Mouse (Mus musculus): ENCODE results near the gene Hsd17b11. TPM values are rescaled to one million over a fixed set of nuclear protein-coding genes. Genes with fewer than 3 reads are reported as not detected.
A peak's percentile ranks its signal among the peaks of the same experiment; 100 is the strongest.
"Not testable (repeated sequence)": the region's sequence is repeated elsewhere in the genome, so short reads cannot be mapped to it uniquely, and the experiment has no call there.

The Hsd17b11 gene
- total and polyA plus RNA-seq, 2 experiments from 2014 or later = 4.7 to 16.4 TPM

- TF ChIP-seq CTCF (IDR thresholded peaks at IDR 0.05) = no peak
- Histone ChIP-seq H3K36me3 (ENCODE audit: insufficient read depth, low read length) (no peaks in the 10 kb centered on the region), H3K4me2 (ENCODE audit: low read depth, low read length, poor library complexity, severe bottlenecking) (no peak overlapping the region), H3K9ac (replicated peaks; ENCODE audit: low read length, poor library complexity, severe bottlenecking) (no peak overlapping the region), H3K4me3 (ENCODE audit: low read depth, low read length) (no peak overlapping the region), H3K27me3 (ENCODE audit: insufficient read depth, low read length) (no peaks in the 10 kb centered on the region), H3K9me3 (ENCODE audit: low read length) (no peaks in the 10 kb centered on the region), H3K4me1 (ENCODE audit: insufficient read depth, low read length) (0 out of 2 replicates have a peak, but pooled peaks cover 4% of the 10 kb centered on the region), H3K27ac (ENCODE audit: low read depth, low read length) (no peak overlapping the region)
- WGBS = 48% methylated on average over 17 of the region's 17 CpGs
- DNase-seq (ENCODE audit: low spot score) (no peak), ATAC-seq (ENCODE audit: low FRiP score) (no peak)
Observed at GRCm38 (mm10) chr5:104025245-104025854, 3.6 kb upstream of the Hsd17b11 start.

GRCm38 (mm10) chr5:104024762-104025161, 3.0 kb upstream of the Hsd17b11 start:
- Histone ChIP-seq H3K27ac (ENCODE audit: low read depth, low read length) (no peak overlapping the region), H3K9me3 (ENCODE audit: low read length) (no peaks in the 10 kb centered on the region), H3K9ac (replicated peaks; ENCODE audit: low read length, poor library complexity, severe bottlenecking) (no peak overlapping the region), H3K4me2 (ENCODE audit: low read depth, low read length, poor library complexity, severe bottlenecking) (no peak overlapping the region), H3K36me3 (ENCODE audit: insufficient read depth, low read length) (no peaks in the 10 kb centered on the region), H3K4me1 (ENCODE audit: insufficient read depth, low read length) (0 out of 2 replicates have a peak, but pooled peaks cover 4% of the 10 kb centered on the region), H3K27me3 (ENCODE audit: insufficient read depth, low read length) (no peaks in the 10 kb centered on the region), H3K4me3 (ENCODE audit: low read depth, low read length) (no peak overlapping the region)
- ATAC-seq (ENCODE audit: low FRiP score) = no peak
- 81% methylated on average over 11 of the region's 11 CpGs for WGBS
- DNase-seq (ENCODE audit: low spot score) = no peak
- no peak for TF ChIP-seq CTCF (IDR thresholded peaks at IDR 0.05)

- not testable (repeated sequence) for H3K27ac ChIP-seq (ENCODE audit: low read depth, low read length); H3K4me3 ChIP-seq (ENCODE audit: low read depth, low read length); H3K4me1 ChIP-seq (ENCODE audit: insufficient read depth, low read length); H3K9ac ChIP-seq (replicated peaks; ENCODE audit: low read length, poor library complexity, severe bottlenecking); ATAC-seq (ENCODE audit: low FRiP score); H3K36me3 ChIP-seq (ENCODE audit: insufficient read depth, low read length); H3K27me3 ChIP-seq (ENCODE audit: insufficient read depth, low read length); H3K9me3 ChIP-seq (ENCODE audit: low read length); DNase-seq (ENCODE audit: low spot score); H3K4me2 ChIP-seq (ENCODE audit: low read depth, low read length, poor library complexity, severe bottlenecking)
- WGBS = 86% methylated on average over 5 of the region's 5 CpGs
Observed at GRCm38 (mm10) chr5:104024193-104024592, 2.5 kb upstream of the Hsd17b11 start.

GRCm38 (mm10) chr5:104023289-104024020, 1.7 kb upstream of the Hsd17b11 start:
- ATAC-seq (ENCODE audit: low FRiP score) (no peak), DNase-seq (ENCODE audit: low spot score) (no peak)
- H3K27ac ChIP-seq (ENCODE audit: low read depth, low read length) = no peak overlapping the region
- H3K9me3 ChIP-seq (ENCODE audit: low read length) = no peaks in the 10 kb centered on the region
- no peaks in the 10 kb centered on the region for H3K36me3 ChIP-seq (ENCODE audit: insufficient read depth, low read length)
- WGBS = 72% methylated on average over 8 of the region's 8 CpGs
- no peak overlapping the region for H3K4me2 ChIP-seq (ENCODE audit: low read depth, low read length, poor library complexity, severe bottlenecking)
- H3K27me3 ChIP-seq (ENCODE audit: insufficient read depth, low read length) = no peaks in the 10 kb centered on the region
- 0 out of 2 replicates have a peak, but pooled peaks cover 4% of the 10 kb centered on the region for H3K4me1 ChIP-seq (ENCODE audit: insufficient read depth, low read length)
- TF ChIP-seq CTCF (IDR thresholded peaks at IDR 0.05) = no peak
- H3K4me3 ChIP-seq (ENCODE audit: low read depth, low read length) = no peak overlapping the region
- no peak overlapping the region for H3K9ac ChIP-seq (replicated peaks; ENCODE audit: low read length, poor library complexity, severe bottlenecking)

GRCm38 (mm10) chr5:104022558-104022957, 839 bp upstream of the Hsd17b11 start:
- peak overlapping the region; percentile 53 for H3K4me3 ChIP-seq (ENCODE audit: low read depth, low read length)
- H3K27me3 ChIP-seq (ENCODE audit: insufficient read depth, low read length) = no peaks in the 10 kb centered on the region
- H3K9me3 ChIP-seq (ENCODE audit: low read length) = no peaks in the 10 kb centered on the region
- H3K4me1 ChIP-seq (ENCODE audit: insufficient read depth, low read length) = 0 out of 2 replicates have a peak, but pooled peaks cover 4% of the 10 kb centered on the region
- H3K27ac ChIP-seq (ENCODE audit: low read depth, low read length) = no peak overlapping the region
- peak overlapping the region; percentile 90 for H3K4me2 ChIP-seq (ENCODE audit: low read depth, low read length, poor library complexity, severe bottlenecking)
- no peak for TF ChIP-seq CTCF (IDR thresholded peaks at IDR 0.05)
- DNase-seq (ENCODE audit: low spot score) (no peak), ATAC-seq (ENCODE audit: low FRiP score) (no peak)
- peak overlapping the region; percentile 64; the same call in 1 of the 2 replicates for H3K9ac ChIP-seq (replicated peaks; ENCODE audit: low read length, poor library complexity, severe bottlenecking)
- 34% methylated on average over 5 of the region's 5 CpGs for WGBS
- no peaks in the 10 kb centered on the region for H3K36me3 ChIP-seq (ENCODE audit: insufficient read depth, low read length)

GRCm38 (mm10) chr5:104011419-104011818, 10.3 kb downstream of the Hsd17b11 start:
- Histone ChIP-seq H3K9ac (replicated peaks; ENCODE audit: low read length, poor library complexity, severe bottlenecking) (no peak overlapping the region), H3K27me3 (ENCODE audit: insufficient read depth, low read length) (no peaks in the 10 kb centered on the region), H3K4me3 (ENCODE audit: low read depth, low read length) (no peak overlapping the region), H3K4me2 (ENCODE audit: low read depth, low read length, poor library complexity, severe bottlenecking) (no peak overlapping the region), H3K9me3 (ENCODE audit: low read length) (no peaks in the 10 kb centered on the region; the same call in 1 of the 2 replicates), H3K4me1 (ENCODE audit: insufficient read depth, low read length) (no peaks in the 10 kb centered on the region), H3K27ac (ENCODE audit: low read depth, low read length) (no peak overlapping the region), H3K36me3 (ENCODE audit: insufficient read depth, low read length) (no peaks in the 10 kb centered on the region)
- no peak for TF ChIP-seq CTCF (IDR thresholded peaks at IDR 0.05)
- DNase-seq (ENCODE audit: low spot score) = no peak
- no peak for ATAC-seq (ENCODE audit: low FRiP score)
